Mouse (Mus musculus) forelimb bud, embryonic 11.5 days (tissue): Measurements from ENCODE around the gene Chga.

Source experiments
- DNase-seq: peaks from one replicate; pipeline ENCODE4 v3.0.0-alpha.2; 2012; ENCODE audit warnings: low read depth, low spot score

The Chga gene

DNA sequence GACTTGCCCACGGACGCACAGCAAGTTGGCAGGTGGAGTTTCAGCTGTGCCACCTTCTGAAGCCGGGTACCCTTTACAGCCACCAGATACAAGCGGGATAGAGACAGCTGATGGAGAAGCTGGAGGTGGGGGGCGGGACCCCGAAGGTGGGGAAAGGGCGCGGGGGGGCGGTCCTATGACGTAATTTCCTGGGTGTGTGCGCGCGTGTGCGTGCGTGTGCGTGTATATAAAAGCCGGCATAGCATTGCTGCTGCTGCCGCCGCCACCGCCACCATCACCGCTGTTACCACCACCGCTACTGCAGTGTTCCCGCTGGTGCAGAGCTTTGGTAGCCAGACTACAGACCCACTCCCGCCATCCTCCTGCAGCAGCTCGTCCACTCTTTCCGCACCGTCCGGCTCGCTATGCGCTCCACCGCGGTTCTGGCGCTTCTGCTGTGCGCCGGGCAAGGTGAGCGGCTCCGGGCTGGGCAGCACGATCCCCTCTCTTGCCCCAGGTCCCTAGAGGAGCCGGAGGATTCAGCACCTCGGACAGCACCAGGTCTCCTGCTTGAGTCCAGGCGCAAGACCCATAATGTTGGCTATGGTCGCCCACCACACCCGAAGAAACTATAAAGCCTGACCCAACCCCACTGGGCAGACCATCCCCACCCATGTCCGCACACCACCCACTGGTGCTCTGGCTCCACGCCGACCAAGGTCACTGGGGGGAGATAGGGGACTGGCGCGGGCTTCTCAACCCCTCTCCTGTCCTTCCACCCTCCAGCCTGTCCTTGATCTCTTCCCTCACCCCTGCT, at the start of gene Chga:
TSS of gene Chga (plus strand) at position 249 of the 796 bp plus-strand sequence.
- DNase-seq, result peak; percentile 94

DNA sequence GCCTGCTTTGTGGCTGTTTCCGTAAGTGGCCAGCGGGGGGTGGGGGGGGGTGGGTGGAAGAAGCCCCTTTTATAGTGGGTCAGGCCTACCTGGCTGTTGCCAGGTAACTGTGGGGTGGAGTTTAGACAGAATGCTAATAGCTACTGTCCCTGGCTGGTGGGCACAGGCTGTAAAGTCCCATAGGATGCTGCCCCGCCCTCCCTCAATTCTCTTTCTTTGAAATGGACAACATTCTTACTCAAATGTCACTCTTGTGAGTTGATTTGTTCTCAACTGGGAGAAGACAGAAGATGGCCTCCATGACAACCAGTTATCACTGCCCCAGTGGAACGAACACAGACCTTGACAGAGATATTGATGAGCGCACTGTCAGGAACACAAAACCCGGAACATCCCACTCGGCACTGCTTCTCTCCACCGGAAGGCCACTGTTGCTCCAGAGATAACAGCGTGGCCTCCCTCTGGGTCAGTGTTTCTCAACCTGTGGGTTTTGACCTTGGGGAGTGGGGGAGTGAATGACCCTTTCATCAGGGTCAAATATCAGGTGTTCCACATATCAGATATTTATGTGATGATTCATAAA, 49.5 kb upstream of the Chga start:
- no peak for DNase-seq

GRCm38 (mm10) chr12:102505949-102506348, 48.8 kb upstream of the Chga start:
- no peak for DNase-seq

GRCm38 (mm10) chr12:102511363-102511762, 43.4 kb upstream of the Chga start:
- no peak for DNase-seq

DNA sequence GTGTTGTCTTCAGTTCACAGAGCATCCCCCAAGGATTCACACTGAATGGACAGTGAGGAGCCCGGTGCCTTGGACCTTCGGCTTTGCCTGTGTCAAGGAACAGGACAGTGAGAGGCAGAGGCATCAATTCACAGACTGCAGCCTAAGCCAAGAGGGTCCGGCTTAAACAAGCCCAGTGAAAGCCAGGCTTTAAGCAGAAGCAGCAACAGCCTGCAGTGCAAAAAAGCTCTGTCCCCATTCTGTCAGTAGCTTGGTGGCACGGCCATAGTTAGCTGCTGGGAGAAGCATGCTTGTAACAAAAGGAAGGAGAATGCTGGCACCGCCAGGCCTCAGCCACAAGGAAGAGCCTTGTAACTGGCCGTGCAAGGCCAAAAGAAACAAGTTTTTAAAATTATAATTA, 40.6 kb upstream of the Chga start:
- no peak for DNase-seq

DNA sequence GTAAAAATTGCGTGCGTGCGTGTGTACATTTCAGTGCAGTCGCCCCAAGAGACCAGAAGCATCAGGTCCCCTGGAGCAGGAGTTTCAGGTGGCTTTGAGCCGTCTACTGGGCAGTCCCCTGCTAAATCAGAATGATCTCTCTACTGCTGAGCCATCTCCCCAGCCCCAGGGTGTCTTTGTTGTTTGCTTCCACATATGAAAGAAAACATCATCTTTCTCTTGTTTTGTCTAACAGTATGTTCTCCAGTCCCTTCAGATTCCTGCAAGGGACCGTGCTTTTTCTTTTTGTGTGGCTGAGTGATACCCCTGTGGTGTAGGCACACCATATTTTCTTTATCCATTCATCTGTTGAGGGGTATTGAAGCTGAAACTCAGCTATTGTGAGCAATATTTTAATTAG, 40.0 kb upstream of the Chga start:
- no peak for DNase-seq

DNA sequence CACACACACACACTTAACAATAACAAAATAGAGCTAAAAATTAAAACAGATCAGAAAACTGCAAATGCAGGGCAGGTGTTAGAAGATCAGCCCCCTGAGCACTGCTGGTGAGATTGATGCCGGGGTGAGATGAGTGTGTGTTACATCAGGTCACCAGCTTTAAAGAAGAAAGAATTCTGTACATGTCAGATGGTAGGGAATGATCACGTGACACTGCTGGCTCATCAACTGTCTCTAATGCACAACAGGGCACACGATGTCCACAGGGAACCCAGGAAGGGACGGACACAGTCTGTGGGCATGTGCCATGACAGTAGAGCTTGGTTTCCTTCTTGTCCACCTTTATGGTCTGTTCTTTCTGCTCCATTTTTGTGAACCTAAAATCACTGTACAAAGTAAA, 38.6 kb upstream of the Chga start:
- DNase-seq, result no peak

DNA sequence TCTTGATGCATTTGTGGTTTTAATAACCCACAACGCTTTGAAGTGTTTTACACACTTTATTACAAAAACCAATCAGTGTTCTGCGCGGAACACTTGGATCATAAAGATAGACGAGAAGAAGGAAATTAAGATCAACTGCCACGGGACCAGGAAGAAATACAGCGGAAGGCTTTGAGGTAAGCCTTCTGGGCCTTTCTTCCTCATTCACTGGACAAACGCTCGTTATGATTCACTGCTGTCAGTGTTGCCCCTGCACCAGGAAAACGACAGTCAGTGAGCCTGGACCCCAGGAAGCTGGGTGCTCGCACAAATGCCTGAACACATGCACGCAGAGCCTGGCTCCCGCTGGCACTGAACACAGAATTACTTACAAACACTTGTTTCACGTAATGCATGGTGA, 37.1 kb upstream of the Chga start:
- no peak for DNase-seq

DNA sequence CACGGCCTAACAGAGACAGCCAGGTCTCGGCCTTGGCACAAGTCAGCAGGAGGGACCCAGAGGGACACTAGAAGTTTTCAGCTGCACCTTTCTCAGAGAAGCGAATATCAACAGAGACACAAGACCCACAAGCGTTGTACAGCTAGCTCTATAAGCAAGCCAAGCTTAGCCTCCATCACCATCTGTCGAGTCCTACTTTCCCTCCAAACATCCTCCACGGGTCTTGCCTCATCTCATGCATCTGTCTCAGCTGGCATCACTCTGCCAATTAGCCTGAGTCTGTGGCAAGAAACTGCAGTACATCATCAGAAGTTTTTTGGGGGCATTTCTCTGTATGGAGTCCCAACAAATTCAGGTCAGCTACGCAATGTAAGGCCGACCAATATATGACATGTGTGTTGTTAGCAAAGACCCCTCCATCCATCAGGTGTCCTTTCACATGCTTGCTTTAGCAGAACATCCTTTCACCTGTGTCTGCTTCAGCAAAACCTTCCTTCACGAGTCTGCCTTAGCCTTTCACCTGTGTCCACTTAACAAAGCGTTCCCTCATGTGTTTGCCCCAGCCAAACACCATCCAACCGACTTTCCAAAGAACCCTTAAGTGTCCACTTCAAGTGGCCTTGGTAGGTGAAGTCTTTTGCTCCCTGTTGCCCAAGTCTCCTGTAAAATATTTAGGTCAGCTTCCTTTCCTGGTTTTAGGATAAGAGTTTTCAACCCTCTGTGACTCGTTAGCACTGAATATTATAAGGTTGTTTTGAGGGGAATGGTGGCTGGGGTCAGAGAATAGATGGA, 34.6 kb upstream of the Chga start:
- DNase-seq, result no peak

DNA sequence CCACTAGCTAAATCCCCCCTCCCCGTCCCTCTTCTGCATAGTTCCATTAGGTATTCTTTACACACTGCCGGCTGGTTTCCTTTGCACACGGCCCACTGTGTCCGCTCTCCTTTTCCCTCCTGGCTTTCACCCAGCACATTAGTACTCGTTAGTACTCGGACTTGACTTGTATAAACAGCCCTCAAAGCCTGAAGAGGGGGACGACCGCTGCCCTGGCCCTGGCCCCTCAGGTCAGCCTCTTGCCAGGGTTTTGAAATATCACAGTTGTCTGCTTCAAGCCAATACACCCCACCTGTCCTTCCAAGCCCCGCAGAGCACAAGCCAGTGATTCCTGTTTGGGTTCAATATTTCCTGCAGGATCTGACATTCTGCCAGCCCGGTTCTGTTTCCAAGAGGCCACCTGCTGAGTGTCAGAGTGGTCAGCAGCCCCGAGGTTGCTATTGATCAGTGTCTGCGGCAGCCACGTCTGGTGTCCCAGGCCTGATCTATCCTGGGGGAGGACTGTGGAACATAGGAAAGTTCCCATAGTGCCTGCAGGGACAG, 32.9 kb upstream of the Chga start:
- DNase-seq, result no peak

DNA sequence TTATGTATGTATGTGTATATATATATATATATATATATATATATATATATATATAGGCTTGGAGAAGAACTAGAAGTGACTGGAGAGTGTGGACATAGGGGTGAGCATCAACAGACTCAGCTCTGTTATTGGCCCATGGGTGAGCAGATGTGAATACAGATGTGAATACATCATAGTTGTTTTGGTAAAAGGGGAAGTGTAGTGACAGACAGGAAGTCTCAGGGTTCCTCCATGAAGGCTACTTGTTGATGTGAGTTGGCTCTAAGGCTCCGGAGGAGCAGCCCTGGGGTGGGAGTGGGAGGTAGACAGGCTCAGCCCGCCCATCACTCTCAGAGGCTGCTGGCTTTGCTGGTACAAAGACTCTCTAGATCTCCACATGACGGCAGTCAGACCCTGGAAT, 30.6 kb upstream of the Chga start:
- DNase-seq, result no peak

DNA sequence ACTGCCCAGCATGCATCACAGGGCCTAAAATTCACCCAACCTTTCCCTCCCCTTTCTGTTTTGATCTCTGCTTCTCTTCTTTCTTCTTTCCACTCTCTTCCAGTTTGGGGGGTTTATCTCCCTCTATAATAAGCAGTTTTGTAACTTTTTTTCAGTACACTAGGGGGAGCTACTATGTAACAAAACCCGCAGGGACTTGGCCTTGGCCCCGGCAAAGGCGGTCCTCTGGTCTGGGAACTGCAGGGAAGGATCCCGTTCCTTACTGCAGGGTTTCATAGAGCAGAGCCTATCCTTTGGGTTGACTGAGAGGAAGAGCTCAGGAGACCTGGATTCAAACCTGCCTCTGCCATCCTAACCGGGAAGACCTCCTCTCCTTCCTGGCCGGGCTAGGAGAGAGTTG, 30.0 kb upstream of the Chga start:
- peak; percentile 48 for DNase-seq

DNA sequence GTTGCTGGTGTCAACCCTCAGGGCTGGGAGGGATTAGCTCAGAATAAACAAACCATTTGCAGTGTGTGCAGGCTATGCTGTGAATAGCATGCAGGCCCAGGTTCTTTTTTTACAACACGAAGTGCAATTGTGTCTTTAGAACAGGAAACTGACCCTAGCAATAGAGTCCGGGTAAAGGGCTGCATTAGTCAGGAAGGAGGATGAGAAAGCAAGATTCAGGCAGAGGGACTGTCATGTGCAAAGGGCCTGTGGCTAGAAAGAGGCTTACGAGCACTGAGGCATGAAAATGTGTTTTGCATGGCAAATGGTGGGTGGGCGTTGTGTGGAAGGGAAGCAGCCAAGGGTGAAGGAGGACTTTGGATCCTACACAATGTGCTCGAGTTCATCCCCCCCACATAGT, 26.8 kb upstream of the Chga start:
- DNase-seq, result no peak

- no peak for DNase-seq
Observed at GRCm38 (mm10) chr12:102535796-102536195, 19.0 kb upstream of the Chga start.

DNA sequence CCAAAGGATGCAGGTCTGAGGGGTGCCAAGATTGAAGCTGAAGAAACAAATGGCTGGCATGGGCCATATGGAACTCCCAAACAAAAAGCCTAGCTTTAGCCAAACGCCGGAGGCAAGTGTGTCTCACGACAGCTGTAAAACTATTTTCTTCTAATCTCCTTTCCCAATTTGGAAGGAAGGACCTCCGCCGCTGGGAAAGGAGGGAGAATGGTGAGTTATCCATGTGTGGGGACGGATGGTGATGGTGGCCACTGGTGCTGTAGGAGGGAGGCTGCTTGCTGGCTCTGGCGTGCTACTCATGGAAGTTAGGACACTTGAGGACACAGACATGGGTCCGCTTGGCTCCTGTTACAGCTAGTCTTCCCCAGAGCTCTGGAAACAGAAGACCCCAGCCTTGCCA, 14.5 kb upstream of the Chga start:
- DNase-seq, result no peak

GRCm38 (mm10) chr12:102541168-102541567, 13.6 kb upstream of the Chga start:
- no peak for DNase-seq

GRCm38 (mm10) chr12:102545122-102545521, 9.6 kb upstream of the Chga start:
- DNase-seq, result no peak

DNA sequence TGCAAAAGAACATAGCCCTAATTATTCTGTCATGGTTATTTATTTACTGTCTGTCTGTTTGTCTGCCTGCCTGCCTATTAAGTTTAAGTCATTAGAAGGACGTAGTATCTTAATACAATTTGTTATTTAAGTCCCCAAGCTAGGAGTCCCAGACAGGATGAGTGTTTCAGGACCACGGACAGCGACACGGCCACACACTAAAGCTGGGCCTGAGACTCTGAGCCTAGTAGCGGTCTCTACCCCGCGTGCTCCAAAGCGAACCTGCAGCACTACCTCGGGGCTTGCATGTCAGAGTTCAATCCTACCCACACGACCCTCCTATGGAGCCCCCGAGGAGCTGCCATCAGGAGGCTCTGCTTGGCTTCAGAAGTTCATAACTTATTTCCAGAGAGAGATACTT, 4.2 kb upstream of the Chga start:
- DNase-seq, result peak; percentile 89

GRCm38 (mm10) chr12:102551186-102551585, 3.6 kb upstream of the Chga start:
- no peak for DNase-seq

DNA sequence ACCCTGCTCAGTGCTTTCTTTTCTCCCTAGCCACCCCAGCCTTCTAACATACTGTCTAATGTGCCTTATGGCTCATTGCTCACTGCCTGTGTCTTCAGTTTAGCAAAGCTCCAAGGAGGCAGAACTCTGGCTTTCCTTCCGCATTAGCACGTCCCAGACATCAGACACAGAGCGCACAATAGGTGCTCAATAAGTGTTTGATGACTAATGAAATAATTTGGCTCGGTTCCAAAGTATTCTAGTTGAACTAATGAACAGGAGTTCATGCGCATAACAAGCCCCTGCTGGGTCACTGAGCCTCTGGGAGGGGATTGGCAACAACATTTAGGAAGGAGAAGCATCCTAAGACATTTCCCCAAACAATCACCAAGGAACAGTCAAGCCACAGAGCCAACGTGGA, 2.8 kb upstream of the Chga start:
- DNase-seq, result no peak

DNA sequence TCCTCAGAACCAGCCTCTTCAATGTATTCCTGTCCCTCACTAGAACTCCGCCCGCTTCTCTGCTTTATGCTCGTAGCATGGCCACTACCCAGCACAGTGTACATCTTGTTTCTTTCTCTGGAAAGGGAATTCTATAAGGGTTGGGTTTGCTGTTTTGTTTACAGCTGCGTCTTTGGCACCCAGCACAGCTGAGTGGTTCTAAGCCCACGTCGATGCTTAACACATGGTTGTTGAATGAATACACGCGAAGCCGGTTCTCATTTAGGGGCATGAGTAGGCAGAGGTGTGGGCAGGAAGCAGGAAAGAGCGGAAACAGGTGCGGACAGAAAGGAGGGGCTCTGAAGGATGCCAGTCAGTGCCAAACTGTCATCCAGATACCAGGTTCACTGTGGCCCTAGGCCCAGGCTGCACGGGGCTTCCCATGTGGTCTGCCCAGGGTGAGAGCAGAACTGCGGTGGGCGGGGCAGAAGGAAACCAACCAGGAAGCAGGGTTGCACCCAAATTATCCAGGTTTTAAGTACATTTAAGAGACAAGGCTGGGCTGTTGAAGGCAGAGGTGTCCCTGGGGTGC, 979 bp upstream of the Chga start:
- DNase-seq, result no peak

GRCm38 (mm10) chr12:102555850-102556249, 1.1 kb downstream of the Chga start:
- DNase-seq, result no peak
